Mouse (Mus musculus) heart, adult 18-20 months (tissue): Measurements from ENCODE around the gene Traf7. TPM values are rescaled to one million over a fixed set of nuclear protein-coding genes. Genes with fewer than 3 reads are reported as not detected.

Source experiments
- DNase-seq, 2 experiments: peaks; one replicate each; pipeline ENCODE4 v3.0.0; 2021 to 2022; ENCODE audit warnings: mixed read lengths in 1 of 2
- total RNA-seq, 2 experiments: library from RNA; stranded (reverse); gene quantifications; 2 replicates each; pipeline ENCODE4 v1.2.3; 2021

Gene Traf7
- total RNA-seq, 2 experiments from 2014 or later, result 35.8 to 38.5 TPM

GRCm38 (mm10) chr17:24506332-24507070 lies 21.2 kb downstream of the Traf7 start:
- peak; percentile 35 to 42 for DNase-seq

GRCm38 (mm10) chr17:24505286-24505955 lies 22.3 kb downstream of the Traf7 start:
- no peak for DNase-seq

GRCm38 (mm10) chr17:24504085-24504484 lies 23.7 kb downstream of the Traf7 start:
- no peak for DNase-seq

GRCm38 (mm10) chr17:24502208-24502607 lies 25.5 kb downstream of the Traf7 start:
- DNase-seq, result no peak

- DNase-seq, result no peak
Measured at GRCm38 (mm10) chr17:24496026-24496425, 31.7 kb downstream of the Traf7 start.

- no peak for DNase-seq
Measured at GRCm38 (mm10) chr17:24495443-24495842, 32.3 kb downstream of the Traf7 start.

- DNase-seq, result peak in 1 of 2 experiments; percentile 69
Measured at GRCm38 (mm10) chr17:24494627-24495335, 33.0 kb downstream of the Traf7 start.

- DNase-seq, result no peak
Measured at GRCm38 (mm10) chr17:24490399-24490798, 37.3 kb downstream of the Traf7 start.

- DNase-seq, result no peak
Measured at GRCm38 (mm10) chr17:24489265-24490030, 38.3 kb downstream of the Traf7 start.

GRCm38 (mm10) chr17:24488662-24489264 lies 39.0 kb downstream of the Traf7 start:
- no peak for DNase-seq

GRCm38 (mm10) chr17:24488186-24488661 lies 39.5 kb downstream of the Traf7 start, which contains the start of gene Caskin1:
Gene Caskin1, plus strand, starts transcription at chr17:24488601.
- DNase-seq, result no peak

- no peak for DNase-seq
Measured at GRCm38 (mm10) chr17:24485090-24485860, 42.5 kb downstream of the Traf7 start.

GRCm38 (mm10) chr17:24483495-24483894 lies 44.2 kb downstream of the Traf7 start:
- no peak for DNase-seq

- DNase-seq, result no peak
Measured at GRCm38 (mm10) chr17:24481027-24481815, 46.5 kb downstream of the Traf7 start.

GRCm38 (mm10) chr17:24480201-24480826 lies 47.4 kb downstream of the Traf7 start:
- no peak for DNase-seq

- no peak for DNase-seq
Measured at GRCm38 (mm10) chr17:24479431-24479830, 48.3 kb downstream of the Traf7 start.

- peak; percentile 97 to 98 for DNase-seq
Measured at GRCm38 (mm10) chr17:24478663-24479380, 48.9 kb downstream of the Traf7 start, which contains the start of gene Mlst8. Gene Mlst8, minus strand, starts transcription at chr17:24479078.

- no peak for DNase-seq
Measured at GRCm38 (mm10) chr17:24477985-24478600, 49.6 kb downstream of the Traf7 start.
